Mouse (Mus musculus): ENCODE results near the gene Usp15. TPM values are rescaled to one million over a fixed set of nuclear protein-coding genes. Genes with fewer than 3 reads are reported as not detected.

Usp15 gene
- polyA plus RNA-seq, 1 experiment from 2014 or later = 68.4 TPM

DNA sequence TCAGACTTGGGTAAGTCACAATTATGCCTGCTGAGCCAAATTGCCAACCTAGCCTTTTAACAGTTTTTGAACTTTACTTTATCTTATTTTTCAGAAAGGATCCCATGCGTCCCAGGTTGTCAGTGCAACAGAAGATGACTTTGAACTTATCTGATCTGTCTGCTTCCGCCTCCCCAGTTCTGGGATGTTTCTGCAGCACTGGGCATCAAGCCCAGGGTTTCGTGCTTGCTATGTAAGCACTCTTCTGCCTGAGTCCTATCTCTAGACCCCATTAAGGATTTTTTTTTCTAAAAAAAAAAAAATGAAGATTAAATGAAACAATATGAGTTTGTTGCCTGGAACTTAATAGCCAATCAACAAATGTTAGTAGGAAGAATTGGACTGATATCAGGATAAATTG lies 2.3 kb upstream of the Usp15 start:
- H3K4me2 ChIP-seq = no peak overlapping the region
- H3K9me3 ChIP-seq = no peaks in the 10 kb centered on the region
- no peak overlapping the region for H3K9ac ChIP-seq
- H3K4me3 ChIP-seq = no peak overlapping the region
- no peak for ATAC-seq (ENCODE audit: borderline replicate concordance, extremely low read depth, low FRiP score, low TSS enrichment)
- no peaks in the 10 kb centered on the region for H3K27me3 ChIP-seq
- H3K36me3 ChIP-seq = no peaks in the 10 kb centered on the region
- WGBS = 46% methylated on average over 3 of the region's 3 CpGs
- H3K27ac ChIP-seq = no peak overlapping the region
- peaks cover 20% of the 10 kb centered on the region for H3K4me1 ChIP-seq

DNA sequence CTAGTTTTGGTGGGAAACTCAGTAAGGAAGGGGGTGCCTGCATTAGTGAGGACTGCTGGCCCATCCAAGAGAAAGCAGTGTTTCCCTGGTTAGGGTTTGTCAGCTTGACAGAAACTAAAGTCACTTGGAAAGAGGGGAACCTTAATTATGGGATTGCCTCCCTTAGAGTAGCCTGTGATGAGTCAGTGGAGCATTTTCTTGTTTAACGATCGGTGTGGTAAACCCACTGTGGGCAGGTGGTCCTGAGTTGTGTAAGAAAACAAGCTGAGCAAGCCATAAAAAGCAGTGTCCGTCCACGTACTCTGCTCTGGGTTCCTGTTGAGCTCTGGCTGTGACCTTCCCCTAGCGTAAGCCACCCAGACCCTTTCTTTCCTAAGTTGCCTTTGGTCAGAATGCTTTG lies 1.4 kb upstream of the Usp15 start:
- Histone ChIP-seq H3K9me3 (no peaks in the 10 kb centered on the region), H3K36me3 (no peaks in the 10 kb centered on the region), H3K4me3 (no peak overlapping the region), H3K27me3 (no peaks in the 10 kb centered on the region), H3K4me1 (peaks cover 20% of the 10 kb centered on the region), H3K4me2 (no peak overlapping the region), H3K9ac (no peak overlapping the region), H3K27ac (no peak overlapping the region)
- WGBS = 84% methylated on average over 5 of the region's 5 CpGs
- no peak for ATAC-seq (ENCODE audit: borderline replicate concordance, extremely low read depth, low FRiP score, low TSS enrichment)

DNA sequence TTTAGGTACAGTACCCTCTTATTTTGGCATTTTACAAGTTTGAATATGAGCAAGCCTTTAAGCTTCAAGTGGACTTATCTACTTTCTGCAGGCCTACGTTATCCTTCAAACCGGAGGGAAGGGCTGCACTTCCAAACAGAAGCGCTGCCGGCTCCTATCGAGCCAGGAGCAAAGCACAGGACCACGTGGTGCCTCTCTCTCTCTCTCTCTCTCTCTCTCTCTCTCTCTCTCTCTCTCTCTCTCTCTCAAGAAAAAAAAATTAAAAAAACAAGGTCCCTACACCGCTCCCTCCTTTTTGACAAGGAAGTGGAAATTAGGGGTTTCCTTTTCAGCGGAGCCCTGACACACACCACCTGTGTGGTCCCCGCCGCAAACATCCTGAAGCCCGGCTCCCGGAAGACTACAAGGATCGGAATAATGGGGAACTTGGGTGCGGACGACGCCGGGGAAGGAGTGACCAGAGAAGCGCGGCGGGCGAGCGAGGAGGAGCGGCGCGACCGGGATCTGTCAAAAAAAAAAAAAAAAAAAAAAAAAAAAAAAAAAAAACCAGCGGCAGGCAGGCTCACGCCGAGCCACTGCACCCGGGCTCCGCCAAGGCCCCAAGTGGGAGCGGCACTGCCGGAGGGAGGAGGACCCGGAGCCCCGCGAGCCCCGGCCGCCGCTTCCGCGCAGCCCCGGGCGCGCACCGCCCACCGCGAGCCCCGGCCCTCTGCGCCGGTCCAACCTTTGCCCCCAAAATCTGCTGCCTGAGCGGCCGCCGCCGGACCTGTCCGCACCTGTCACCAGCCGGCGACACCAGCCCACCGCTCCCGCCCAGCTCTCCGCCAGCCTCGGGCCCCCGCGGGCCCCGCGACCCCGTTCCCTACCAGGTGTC lies 597 bp downstream of the Usp15 start:
- peak; percentile 63 for ATAC-seq (ENCODE audit: borderline replicate concordance, extremely low read depth, low FRiP score, low TSS enrichment)
- no peaks in the 10 kb centered on the region for H3K9me3 ChIP-seq

DNA sequence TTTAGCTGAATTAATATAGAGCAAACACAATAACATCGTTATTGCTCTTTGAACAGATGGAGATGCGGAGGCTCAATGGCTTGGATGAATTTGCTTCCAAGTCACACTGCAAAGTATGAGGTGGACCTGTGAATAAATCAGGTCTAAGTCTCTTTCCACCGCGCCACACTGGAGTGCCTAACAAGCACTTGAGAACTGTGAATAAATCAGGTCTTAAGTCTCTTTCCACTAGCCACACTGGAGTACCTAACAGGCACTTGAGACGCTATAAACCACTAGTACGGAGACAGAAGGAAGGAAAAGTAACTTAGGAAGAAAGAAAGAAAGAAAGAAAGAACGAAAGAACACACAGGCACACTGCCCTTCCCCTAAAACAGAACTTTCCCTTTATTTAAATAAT lies 1.3 kb downstream of the Usp15 start:
- Histone ChIP-seq H3K27ac (peak overlapping the region; percentile 84), H3K4me2 (peak overlapping the region; percentile 62), H3K4me3 (peak overlapping the region; percentile 99), H3K9ac (peak overlapping the region; percentile 86), H3K4me1 (peaks cover 25% of the 10 kb centered on the region), H3K27me3 (no peaks in the 10 kb centered on the region), H3K36me3 (no peaks in the 10 kb centered on the region), H3K9me3 (no peaks in the 10 kb centered on the region)
- ATAC-seq (ENCODE audit: borderline replicate concordance, extremely low read depth, low FRiP score, low TSS enrichment) = no peak
- 17% methylated on average over 7 of the region's 7 CpGs for WGBS

More for the DNA sequence above, 597 bp downstream of the Usp15 start:
- H3K27me3 ChIP-seq = no peaks in the 10 kb centered on the region
- H3K9ac ChIP-seq = peak overlapping the region; percentile 86
- no peaks in the 10 kb centered on the region for H3K36me3 ChIP-seq
- peak overlapping the region; percentile 84 for H3K27ac ChIP-seq
- H3K4me2 ChIP-seq = peak overlapping the region; percentile 62
- peak overlapping the region; percentile 99 for H3K4me3 ChIP-seq
- peaks cover 20% of the 10 kb centered on the region for H3K4me1 ChIP-seq
- under 1% methylated on average over 46 of the region's 66 CpGs for WGBS

DNA sequence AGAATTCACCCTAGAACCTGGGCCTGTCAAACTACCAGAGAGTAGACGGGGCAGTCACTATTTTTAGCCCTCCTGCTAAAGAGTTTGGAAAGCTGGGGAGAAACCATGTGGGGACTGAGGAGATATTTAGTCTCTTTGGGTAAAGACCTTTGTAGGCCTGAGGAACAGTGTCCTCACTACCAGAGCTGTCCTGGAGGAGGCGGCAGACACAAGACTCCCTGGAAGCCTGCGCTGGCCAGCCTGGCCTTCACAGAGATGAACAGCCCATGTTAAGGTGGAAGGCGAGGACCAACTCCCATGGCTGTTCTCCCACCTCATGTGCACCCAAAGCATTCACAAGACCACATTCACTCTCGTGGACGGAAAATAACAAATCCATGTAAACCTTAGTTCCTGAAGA lies 5.8 kb downstream of the Usp15 start:
- Histone ChIP-seq H3K9ac (no peak overlapping the region), H3K9me3 (no peaks in the 10 kb centered on the region), H3K36me3 (no peaks in the 10 kb centered on the region), H3K4me2 (no peak overlapping the region), H3K4me1 (peaks cover 26% of the 10 kb centered on the region), H3K27me3 (no peaks in the 10 kb centered on the region), H3K27ac (no peak overlapping the region), H3K4me3 (no peak overlapping the region)
- 74% methylated on average over 6 of the region's 6 CpGs for WGBS
- ATAC-seq (ENCODE audit: borderline replicate concordance, extremely low read depth, low FRiP score, low TSS enrichment) = no peak

DNA sequence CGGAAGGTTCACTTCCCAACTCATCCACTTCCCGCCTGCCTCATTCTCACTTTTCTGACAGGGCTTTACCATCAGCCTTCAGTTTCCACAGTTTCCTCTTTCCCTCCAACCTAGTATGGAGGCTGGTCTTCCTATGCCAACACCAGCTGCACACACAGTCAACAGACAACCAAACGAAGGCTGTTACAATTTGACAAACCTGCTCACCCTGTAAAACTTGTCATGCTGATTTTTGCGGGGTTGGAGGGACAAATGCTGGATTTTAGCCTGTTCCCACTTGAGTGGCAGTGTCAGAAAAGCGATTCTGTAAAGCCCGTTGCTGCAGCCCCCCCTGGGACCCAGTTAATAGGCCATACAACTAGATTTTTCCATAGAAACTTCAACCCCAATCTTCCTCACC lies 9.5 kb downstream of the Usp15 start:
- Histone ChIP-seq H3K36me3 (no peaks in the 10 kb centered on the region), H3K27ac (no peak overlapping the region), H3K4me1 (peaks cover 20% of the 10 kb centered on the region; the same call in 1 of the 2 replicates), H3K9ac (no peak overlapping the region), H3K4me3 (no peak overlapping the region), H3K27me3 (no peaks in the 10 kb centered on the region), H3K9me3 (no peaks in the 10 kb centered on the region), H3K4me2 (no peak overlapping the region)
- 50% methylated on average over 6 of the region's 6 CpGs for whole genome bisulfite sequencing
- no peak for ATAC-seq (ENCODE audit: borderline replicate concordance, extremely low read depth, low FRiP score, low TSS enrichment)

DNA sequence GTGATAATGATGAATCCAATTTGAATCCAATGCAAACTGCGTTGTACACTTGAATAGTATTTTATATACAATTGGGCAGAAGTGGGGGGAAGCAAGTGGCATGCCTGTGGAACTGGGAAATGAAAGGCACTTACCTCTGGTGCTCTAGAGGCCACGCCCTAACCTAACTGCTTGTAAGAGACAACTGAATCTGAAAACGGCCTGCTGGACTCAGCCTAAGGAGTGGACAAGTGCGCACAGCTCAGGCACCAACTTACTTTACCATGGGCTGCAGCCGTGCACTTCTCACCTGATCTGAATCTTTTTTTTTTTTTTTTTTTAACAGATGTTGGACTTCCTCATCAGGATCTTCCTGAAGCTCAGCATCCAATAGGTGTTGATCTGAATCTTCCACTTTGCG lies 10.9 kb downstream of the Usp15 start:
- Histone ChIP-seq H3K27ac (no peak overlapping the region), H3K4me1 (peaks cover 17% of the 10 kb centered on the region; the same call in 1 of the 2 replicates), H3K36me3 (no peaks in the 10 kb centered on the region; the same call in 1 of the 2 replicates), H3K9me3 (no peaks in the 10 kb centered on the region), H3K27me3 (no peaks in the 10 kb centered on the region), H3K4me2 (no peak overlapping the region), H3K9ac (no peak overlapping the region), H3K4me3 (no peak overlapping the region)
- WGBS = 72% methylated on average over 6 of the region's 6 CpGs
- ATAC-seq (ENCODE audit: borderline replicate concordance, extremely low read depth, low FRiP score, low TSS enrichment) = peak; percentile 62; the same call in 1 of the 2 replicates

DNA sequence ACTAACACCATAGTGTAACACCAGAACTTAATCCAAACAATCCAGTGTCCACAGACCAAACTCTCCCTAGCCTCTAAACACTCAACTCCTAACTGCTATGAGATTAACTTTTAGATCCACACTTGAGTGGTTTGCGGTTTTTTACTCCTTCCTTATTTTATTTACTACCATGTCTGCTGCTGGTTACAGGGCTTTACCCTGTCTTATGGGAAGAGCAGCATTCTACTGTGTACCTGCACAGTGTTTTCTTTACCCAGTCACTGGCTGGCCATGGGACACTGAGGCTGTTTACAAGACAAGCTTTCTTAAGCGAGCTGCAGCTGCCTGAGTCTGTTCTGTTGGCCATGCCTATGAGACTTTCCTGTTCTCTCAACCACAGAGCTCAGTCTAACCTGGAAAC lies 13.1 kb downstream of the Usp15 start:
- no peak overlapping the region for H3K9ac ChIP-seq
- H3K4me3 ChIP-seq = no peak overlapping the region
- no peaks in the 10 kb centered on the region for H3K27me3 ChIP-seq
- ATAC-seq (ENCODE audit: borderline replicate concordance, extremely low read depth, low FRiP score, low TSS enrichment) = no peak
- H3K4me2 ChIP-seq = no peak overlapping the region
- peaks cover 15% of the 10 kb centered on the region; the same call in 1 of the 2 replicates for H3K4me1 ChIP-seq
- no peak overlapping the region for H3K27ac ChIP-seq
- peaks cover 10% of the 10 kb centered on the region; the same call in 1 of the 2 replicates for H3K36me3 ChIP-seq
- WGBS = 50% methylated on average over 2 of the region's 2 CpGs
- H3K9me3 ChIP-seq = no peaks in the 10 kb centered on the region

DNA sequence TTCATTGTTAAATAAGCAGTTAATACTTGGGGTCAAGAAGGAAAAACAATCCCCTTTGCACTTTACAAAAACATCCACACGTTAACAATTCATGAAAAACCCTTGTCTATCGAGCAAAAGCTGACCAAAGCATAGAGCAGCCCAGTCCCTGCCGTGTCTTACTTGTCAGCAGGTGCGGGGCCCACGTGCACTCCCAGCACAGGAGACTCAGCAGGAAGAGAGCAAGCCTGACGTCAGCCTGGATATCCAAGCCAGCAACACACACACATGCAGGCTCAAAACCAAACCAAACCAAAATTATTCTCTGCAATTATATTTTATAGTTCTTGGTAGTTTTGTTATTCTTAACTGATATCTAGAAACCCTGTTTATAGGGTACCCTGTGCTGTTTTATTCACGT lies 13.6 kb downstream of the Usp15 start:
- ATAC-seq (ENCODE audit: borderline replicate concordance, extremely low read depth, low FRiP score, low TSS enrichment) = no peak
- no peak overlapping the region for H3K9ac ChIP-seq
- peaks cover 15% of the 10 kb centered on the region; the same call in 1 of the 2 replicates for H3K4me1 ChIP-seq
- H3K36me3 ChIP-seq = peaks cover 14% of the 10 kb centered on the region
- WGBS = 40% methylated on average over 7 of the region's 7 CpGs
- no peak overlapping the region for H3K4me2 ChIP-seq
- no peaks in the 10 kb centered on the region for H3K27me3 ChIP-seq
- no peak overlapping the region for H3K4me3 ChIP-seq
- H3K27ac ChIP-seq = no peak overlapping the region
- no peaks in the 10 kb centered on the region for H3K9me3 ChIP-seq

DNA sequence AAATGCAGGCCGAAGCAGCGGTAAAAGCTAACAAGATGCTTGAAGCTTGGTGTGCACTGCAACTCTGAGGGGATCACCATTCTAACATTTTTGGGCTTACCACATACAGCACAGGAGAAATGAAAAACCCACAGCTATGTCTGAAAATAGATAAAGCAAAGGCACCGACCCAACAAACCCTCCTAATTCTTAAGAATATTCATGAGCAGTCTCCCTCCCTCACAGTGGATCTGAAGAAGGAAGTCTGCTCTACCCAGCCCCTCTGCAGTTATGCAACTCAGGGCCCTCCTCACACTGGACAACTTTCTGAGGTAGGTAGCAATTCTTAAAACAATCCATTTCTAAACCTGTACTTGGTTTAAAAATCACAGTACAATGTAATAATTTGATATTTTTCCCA lies 14.4 kb downstream of the Usp15 start:
- Histone ChIP-seq H3K4me1 (peaks cover 14% of the 10 kb centered on the region; the same call in 1 of the 2 replicates), H3K27ac (no peak overlapping the region), H3K36me3 (peaks cover 18% of the 10 kb centered on the region), H3K9me3 (no peaks in the 10 kb centered on the region), H3K4me3 (no peak overlapping the region), H3K9ac (no peak overlapping the region), H3K4me2 (no peak overlapping the region), H3K27me3 (no peaks in the 10 kb centered on the region)
- WGBS = 91% methylated on average over 3 of the region's 3 CpGs
- no peak for ATAC-seq (ENCODE audit: borderline replicate concordance, extremely low read depth, low FRiP score, low TSS enrichment)

DNA sequence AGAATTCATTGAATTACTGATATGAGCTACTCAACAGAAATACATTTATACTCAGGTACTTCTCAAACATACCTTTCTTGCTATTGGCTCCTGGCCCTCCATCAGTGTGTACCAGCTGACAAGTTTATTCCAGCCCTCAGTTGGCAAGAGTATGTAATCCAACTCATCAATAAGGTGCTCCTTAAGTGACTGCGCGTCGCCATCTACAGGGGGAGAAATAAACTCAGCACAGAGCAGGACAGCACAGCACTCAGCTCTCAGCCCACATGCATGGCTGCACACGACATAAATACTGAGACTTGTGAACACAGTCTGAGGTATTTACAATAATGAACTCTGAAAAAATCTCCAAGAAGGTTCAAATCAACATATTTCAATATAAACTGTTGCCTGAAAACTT lies 21.0 kb downstream of the Usp15 start:
- Histone ChIP-seq H3K36me3 (peaks cover 29% of the 10 kb centered on the region), H3K9ac (no peak overlapping the region), H3K9me3 (no peaks in the 10 kb centered on the region), H3K4me2 (no peak overlapping the region), H3K4me1 (no peaks in the 10 kb centered on the region), H3K27me3 (no peaks in the 10 kb centered on the region), H3K4me3 (no peak overlapping the region), H3K27ac (no peak overlapping the region)
- ATAC-seq (ENCODE audit: borderline replicate concordance, extremely low read depth, low FRiP score, low TSS enrichment) = no peak
- 70% methylated on average over 4 of the region's 4 CpGs for WGBS

DNA sequence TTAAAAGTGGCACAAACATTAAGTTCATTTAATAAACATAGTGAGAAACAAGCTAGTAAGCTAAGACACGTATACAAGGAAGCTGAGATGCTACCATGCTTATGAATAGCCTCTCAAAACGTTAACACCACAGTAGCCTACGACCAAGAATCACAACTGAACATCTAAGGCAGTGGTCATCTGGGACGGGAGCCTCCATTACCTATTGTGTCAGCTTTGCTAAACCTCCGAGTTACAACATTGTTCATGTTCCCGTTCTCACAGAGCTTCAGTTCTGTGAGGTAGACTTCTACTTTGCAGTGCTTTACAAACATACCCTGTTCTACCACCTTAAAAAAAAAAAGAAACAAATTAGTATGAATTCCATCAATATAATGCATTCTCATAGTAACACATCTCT lies 25.9 kb downstream of the Usp15 start:
- WGBS = 86% methylated on average over 6 of the region's 6 CpGs
- ATAC-seq (ENCODE audit: borderline replicate concordance, extremely low read depth, low FRiP score, low TSS enrichment) = no peak
- Histone ChIP-seq H3K27me3 (no peaks in the 10 kb centered on the region), H3K4me2 (no peak overlapping the region), H3K4me3 (no peak overlapping the region), H3K27ac (no peak overlapping the region), H3K9me3 (no peaks in the 10 kb centered on the region), H3K9ac (no peak overlapping the region), H3K4me1 (no peaks in the 10 kb centered on the region), H3K36me3 (peaks cover 32% of the 10 kb centered on the region)
